Mouse (Mus musculus) urinary bladder, adult 2 months (tissue): ENCODE data around the gene Sec22c. TPM values are rescaled to one million over a fixed set of nuclear protein-coding genes. Genes with fewer than 3 reads are reported as not detected.

Source experiments
- DNase-seq: peaks from one replicate; pipeline ENCODE4 v3.0.0; 2022; ENCODE audit warnings: low spot score
- polyA plus RNA-seq: library from polyadenylated mRNA; depleted of rRNA; stranded (reverse); fragments of >200 nt; gene quantifications from 2 replicates; pipeline ENCODE4 v1.2.3, GENCODE M21; 2012; rRNA removed

Gene Sec22c
- polyA plus RNA-seq, 1 experiment, result 4.3 TPM

DNA sequence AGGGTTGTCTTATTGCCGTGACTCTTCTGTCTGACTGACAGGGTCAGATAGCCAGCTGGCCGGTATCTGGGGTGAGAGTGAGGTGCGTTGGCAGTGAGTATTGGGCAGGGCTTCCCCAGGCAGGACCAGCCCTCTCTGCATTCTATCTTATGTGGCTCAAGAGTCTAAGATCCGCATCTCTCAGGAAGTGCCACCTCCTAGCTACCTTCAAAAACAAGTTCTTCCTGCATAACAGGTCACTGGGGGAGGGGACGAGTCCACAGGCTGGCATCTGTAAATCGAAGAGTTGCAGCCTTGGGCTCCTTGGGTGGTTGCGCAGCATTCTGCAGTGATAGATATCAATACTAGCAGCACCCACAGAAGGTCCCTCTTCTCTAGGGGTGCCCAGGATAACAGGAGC, 58.3 kb downstream of the Sec22c start:
- DNase-seq, result no peak

DNA sequence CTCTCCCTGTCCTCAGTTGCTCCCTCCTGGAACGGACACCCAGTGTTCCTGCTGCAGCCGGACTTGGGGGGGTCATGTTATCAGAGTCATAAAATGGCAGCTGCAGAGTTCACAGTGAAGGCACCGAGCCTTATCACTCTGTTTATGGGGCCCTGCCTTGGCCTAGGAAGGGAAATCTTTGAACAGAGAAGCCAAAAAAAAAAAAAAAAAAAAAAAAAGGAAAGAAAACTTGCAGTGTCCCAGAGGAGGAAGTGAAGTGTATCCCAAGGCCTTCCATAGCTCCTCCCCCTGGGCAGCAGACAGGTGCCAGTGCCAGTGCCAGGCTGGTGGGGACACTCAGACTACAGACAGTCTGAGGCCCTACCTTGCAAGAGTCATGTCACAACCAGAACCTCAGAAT, 60.4 kb downstream of the Sec22c start:
- no peak for DNase-seq

DNA sequence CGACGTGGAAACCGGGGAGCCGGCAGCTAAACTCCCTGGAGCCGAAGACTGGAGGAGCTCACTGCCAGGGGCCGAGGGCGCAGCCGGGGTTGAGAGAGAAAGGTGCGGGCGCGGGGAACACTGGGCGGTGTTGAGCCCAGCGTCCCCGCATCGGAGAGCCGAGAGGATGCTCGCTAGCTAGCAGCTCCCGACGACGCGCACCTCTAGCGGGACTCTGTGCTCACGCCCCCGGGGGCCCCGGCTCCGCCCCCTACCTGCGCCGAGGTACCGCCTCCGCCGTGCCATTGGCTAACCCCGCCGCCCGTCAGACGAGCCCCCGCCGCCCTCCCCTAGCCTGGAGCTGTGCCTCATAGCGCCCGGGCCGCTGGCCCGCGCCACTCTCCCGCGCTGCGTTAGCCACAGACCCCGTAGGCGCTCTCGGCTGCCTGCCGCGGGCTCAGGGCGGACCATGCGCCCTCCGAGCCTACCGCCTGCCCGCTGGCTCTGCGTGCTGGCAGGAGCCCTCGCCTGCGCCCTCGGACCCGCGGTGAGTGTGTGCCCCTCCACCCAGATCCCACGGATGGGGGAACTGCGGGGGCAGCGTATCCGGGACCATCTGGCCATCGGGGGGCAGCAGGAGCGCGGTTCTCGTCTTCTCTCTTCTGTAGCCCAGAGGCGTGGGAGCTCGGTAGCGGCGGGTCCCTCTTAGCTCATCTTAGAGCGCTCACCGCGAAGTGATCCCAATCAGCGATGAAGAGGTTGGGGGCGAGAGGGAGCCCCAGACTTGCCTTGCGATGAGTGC, 62.7 kb downstream of the Sec22c start, which contains the start of gene Vipr1:
Gene Vipr1, plus strand, starts transcription at position 316 of the 781 bp plus-strand sequence.
- peak; percentile 70 for DNase-seq

DNA sequence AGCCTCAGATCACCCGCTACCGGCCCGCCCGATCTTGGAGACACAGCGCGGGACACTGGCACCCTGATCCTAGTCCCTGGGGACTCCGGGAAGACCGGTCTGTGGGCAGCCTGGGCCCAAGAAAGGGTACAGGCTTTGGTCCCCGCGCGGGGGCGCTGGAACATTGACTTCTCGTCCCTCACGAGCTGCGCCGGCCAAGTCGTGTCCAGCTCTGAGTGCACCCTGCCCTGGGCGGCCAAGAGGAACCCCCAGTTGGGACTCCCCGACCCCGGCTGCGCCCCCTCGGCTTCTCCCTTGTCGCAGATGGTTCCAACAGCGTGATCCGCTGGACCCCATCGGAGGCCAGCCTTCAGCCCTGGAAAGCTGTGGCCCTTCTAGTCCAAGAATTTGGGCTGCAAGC, 63.3 kb downstream of the Sec22c start, which contains the start of gene Lyzl4:
Gene Lyzl4, minus strand, starts transcription at position 96 of the 400 bp plus-strand sequence.
- DNase-seq, result peak; percentile 79

DNA sequence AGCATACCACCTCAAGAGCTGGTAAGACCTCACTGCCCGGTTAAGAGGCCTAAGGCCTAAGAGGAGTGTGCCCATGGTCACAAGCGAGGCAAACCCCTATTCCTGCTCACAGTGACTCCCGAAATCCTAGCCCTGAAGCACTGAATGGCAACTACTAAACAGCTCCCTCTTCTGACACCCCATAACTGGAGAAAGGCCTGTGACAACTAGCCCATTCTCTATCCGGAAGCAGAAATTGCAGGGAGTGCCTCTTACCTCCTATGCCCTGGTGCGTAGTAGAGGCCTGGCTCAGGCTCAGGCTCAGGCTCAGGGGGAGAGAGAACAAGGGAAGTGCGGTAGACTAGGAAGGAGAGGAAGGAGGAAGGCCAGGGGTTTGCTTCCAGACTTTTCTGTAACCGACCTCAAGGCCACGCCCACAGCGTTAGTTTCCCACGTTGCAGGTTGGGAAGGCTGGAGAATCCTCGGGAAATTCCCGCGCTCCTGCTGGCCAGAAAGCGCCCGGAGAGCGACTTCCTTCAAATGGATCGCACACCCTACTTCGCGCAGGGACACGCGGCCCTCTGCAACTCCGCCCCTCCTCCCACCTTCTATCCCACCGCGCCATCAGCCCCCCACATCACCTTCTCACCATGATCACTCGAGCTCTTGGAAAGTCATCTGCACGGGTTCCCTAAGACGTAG, 63.9 kb downstream of the Sec22c start:
- no peak for DNase-seq

DNA sequence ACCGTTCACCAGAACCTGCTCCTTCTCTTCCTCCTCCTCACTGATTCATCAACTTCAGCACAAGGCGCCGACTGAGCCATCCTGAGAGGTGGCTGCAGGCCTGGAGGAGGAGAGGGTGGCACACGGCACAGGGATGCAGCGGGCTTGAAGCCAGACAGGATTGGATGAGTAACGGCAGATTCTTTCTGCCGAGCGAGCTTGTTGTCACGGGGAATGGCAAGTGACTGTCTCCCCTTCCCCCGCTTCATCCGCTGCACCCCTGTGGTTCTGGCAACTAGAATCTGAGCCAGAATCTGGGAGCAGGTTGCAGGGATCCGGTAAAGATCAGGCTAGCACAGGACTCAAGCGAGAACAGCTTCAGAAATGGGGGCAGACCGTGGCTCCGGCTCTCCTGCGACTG, 65.5 kb downstream of the Sec22c start:
- DNase-seq, result no peak

DNA sequence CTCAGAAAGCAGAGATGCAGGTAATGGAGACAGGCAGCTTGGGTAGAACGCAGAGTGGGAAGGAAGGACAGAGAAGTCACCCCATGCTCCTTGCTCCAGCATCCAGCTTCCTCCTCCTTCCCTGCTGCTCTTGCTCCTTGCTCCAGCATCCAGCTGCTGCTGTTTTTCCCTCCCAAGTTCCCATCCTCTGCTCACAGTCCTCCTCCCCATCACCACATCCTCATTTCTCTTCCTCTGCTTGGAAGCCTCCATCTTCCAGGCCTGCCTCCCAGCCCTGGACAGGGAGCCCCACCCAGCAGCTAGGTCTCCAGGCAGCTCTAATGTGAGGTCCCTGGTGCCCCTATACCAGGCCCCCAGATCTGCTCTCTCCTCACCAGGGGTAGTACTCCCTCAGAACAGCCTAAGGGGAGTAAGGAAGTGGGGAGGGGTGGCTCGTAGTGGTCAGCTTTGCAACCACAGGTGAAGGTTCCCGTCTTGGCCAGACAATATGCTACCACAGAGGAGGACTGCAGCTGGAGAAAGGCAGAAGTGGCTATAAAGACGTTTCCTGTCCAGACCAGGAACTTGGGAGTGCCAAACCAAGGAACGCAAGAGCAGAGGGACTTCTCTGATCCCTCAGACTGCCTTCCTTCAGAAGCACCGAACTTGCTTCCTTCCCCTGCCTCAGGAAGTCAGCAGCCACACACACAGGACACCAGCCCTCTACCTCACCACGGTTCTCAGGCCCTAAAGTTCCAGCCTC, 69.3 kb downstream of the Sec22c start:
- no peak for DNase-seq

DNA sequence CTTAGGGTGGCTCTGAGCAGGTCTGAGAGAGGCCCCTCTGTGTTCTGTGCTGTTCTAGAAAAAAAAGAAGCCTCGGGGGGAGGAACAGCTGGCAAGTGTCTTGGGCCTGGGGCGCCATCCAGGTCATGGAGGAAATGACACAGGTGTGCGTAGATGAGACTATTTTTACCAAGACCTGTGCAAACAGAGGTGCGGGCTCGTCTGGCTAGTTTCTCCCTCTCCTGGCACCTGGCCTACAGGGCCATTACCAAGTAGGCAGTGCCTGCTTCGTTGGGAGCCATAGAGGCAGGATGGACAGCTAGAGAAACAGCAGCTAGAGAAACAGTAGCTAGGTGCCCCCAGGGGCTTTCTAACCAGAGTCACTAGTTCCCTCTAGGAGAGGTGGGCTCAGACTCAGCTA, 72.0 kb downstream of the Sec22c start:
- DNase-seq, result no peak

DNA sequence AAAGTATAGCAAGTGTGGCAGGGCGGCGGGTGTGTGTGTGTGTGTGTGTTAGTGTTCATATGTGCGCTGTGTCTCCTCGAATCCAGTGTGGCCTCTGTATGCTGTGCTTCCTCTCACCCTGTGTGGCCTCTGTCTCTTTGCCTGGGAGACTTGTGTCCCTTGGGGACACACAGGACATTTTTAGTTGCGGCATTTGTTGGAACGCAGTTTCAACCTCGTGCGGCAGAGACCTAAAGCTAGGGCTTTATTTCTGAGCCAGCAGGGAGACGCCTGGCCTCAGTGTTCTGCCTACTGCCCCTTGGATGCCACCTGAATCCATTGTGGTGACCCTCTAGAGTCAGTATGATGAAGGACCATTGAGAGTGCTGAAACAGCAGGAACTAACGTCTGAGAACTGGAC, 72.4 kb downstream of the Sec22c start:
- DNase-seq, result no peak

DNA sequence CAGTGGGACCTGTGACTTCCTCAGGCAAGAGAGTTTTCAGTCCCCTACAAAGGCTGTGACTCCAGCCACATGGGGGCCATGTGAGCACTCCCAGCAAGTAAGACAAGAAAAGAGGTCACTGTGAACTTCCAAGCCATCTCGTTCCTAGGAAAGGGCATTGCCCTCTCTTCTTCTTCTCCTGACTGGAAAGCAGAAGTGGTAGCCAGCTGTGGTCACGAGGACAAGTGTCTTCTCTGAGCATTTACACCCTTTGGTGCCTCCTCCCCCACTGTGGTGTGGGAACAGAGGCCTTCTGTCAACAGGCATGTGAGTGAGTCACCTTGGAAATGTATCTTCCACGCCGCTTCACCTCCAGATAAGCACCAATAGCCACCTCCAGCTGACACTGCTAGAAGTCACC, 73.3 kb downstream of the Sec22c start:
- DNase-seq, result no peak

DNA sequence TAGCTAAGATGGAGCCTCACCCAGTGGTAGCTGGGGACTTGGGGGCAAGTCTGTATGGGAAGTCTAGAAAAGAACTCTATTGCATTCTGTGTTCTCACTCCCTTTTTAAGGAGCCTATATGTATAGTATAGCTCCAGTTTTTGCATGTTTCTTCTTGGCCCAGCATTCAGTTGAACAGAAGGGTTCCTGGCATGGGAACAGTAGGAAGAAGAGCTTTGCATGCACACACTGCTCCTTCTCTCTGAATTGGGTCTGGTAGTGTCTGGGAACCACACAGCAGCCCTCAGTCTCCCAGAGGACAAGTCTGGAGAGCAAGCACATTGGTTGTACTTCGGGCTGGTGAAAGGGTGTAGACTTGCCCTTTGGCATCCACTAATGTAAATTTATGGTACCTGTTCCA, 74.7 kb downstream of the Sec22c start:
- no peak for DNase-seq

Other genes with a start within 250 kb of the Sec22c start
- gene Cck, start 209.8 kb downstream of the Sec22c start, polyA plus RNA-seq, result 45.3 and 46.2 TPM in 2 replicates
- gene Lyzl4, start 63.4 kb downstream of the Sec22c start, polyA plus RNA-seq, result 0.63 and 0.73 TPM in 2 replicates
- gene Vipr1, start 62.8 kb downstream of the Sec22c start, polyA plus RNA-seq, result 2.6 and 3.0 TPM in 2 replicates
- gene Ss18l2, start 4.8 kb upstream of the Sec22c start, polyA plus RNA-seq, result 44.2 and 46.8 TPM in 2 replicates
- gene Nktr, start 13.7 kb upstream of the Sec22c start, polyA plus RNA-seq, result 89.1 and 120 TPM in 2 replicates
- gene Zfp651, start 53.8 kb upstream of the Sec22c start, polyA plus RNA-seq, result 55.2 and 76.1 TPM in 2 replicates
- gene Klhl40, start 72.1 kb upstream of the Sec22c start, polyA plus RNA-seq, result 0.07 and 0.10 TPM in 2 replicates
- gene Hhatl, start 87.0 kb upstream of the Sec22c start, polyA plus RNA-seq, result 1.9 and 3.0 TPM in 2 replicates
- 0.62 and 1.3 TPM in 2 replicates for gene Ccdc13, start 134.0 kb upstream of the Sec22c start, polyA plus RNA-seq
- 55.1 and 55.2 TPM in 2 replicates for gene Higd1a, start 152.9 kb upstream of the Sec22c start, polyA plus RNA-seq
- 5.0 and 8.7 TPM in 2 replicates for gene Ackr2, start 192.9 kb upstream of the Sec22c start, polyA plus RNA-seq
- gene Cyp8b1, start 210.8 kb upstream of the Sec22c start, polyA plus RNA-seq, result 0.13 and 0.14 TPM in 2 replicates
- 6.7 and 7.3 TPM in 2 replicates for gene Fam198a, start 245.5 kb upstream of the Sec22c start, polyA plus RNA-seq